Mouse (Mus musculus): ENCODE data around the gene Sdk2.

DNA sequence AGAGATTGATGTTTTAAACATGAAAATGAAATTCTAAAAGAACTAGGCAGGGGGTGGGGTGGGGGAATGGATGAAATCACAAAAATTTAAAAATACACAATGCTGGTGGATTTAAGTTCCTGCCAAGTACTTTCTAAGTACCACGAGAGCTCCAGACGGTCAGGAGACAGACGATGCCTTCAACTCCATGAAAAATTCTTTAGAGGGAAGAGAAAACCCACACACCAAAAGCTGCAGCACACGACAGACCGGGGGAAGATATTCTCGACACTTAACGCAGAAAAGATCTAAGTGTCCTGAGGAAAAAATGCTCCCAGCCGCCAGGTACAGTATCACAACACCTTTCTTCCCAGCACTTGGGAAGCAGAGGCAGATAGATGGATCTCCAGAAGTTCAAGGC, 118.2 kb downstream of the Sdk2 start:
- TF ChIP-seq CTCF (IDR thresholded peaks at IDR 0.05; ENCODE audit: borderline replicate concordance, extremely low read depth, insufficient read depth, insufficient read length) (no peak), POLR2A (IDR thresholded peaks at IDR 0.05; ENCODE audit: borderline replicate concordance, extremely low read depth, insufficient read depth, insufficient read length, poor library complexity, severe bottlenecking) (no peak)
